Mouse (Mus musculus): Measurements from ENCODE around the gene Agxt. TPM values are rescaled to one million over a fixed set of nuclear protein-coding genes. Genes with fewer than 3 reads are reported as not detected.

The Agxt gene
- polyA plus RNA-seq (2015; fragmentation: Nextera tagmentation; extraction: Ambion mirVana): 0.59 and 0.62 TPM in 2 replicates

- ATAC-seq: no peak
- Histone ChIP-seq H3K4me2 (replicated peaks) (no peak within 1 kb of the TSS), H3K27ac (no peak within 1 kb of the TSS), H3K36me3 (no peaks in the 10 kb centered on the region), H3K4me3 (replicated peaks) (no peak within 1 kb of the TSS), H3K4me1 (replicated peaks) (0 out of 2 replicates have a peak, but pooled peaks cover 5% of the 10 kb centered on the region), H3K27me3 (replicated peaks) (no peaks in the 10 kb centered on the region), H3K9me3 (no peaks in the 10 kb centered on the region), H3K9ac (no peak within 1 kb of the TSS)
- 78% methylated on average over 12 of the region's 12 CpGs for WGBS
Measured at GRCm38 (mm10) chr1:93135036-93135526, at the start of gene Agxt. Gene Agxt (plus strand): TSS chr1:93135240.

- Histone ChIP-seq H3K4me2 (replicated peaks) (no peak overlapping the region), H3K9ac (no peak overlapping the region), H3K27ac (no peak overlapping the region), H3K36me3 (no peaks in the 10 kb centered on the region), H3K9me3 (no peaks in the 10 kb centered on the region), H3K27me3 (replicated peaks) (no peaks in the 10 kb centered on the region), H3K4me3 (replicated peaks) (no peak overlapping the region), H3K4me1 (replicated peaks) (no peaks in the 10 kb centered on the region)
- WGBS: 96% methylated on average over 3 of the region's 3 CpGs
- no peak for ATAC-seq
Measured at GRCm38 (mm10) chr1:93092582-93092981, 42.5 kb upstream of the Agxt start.

DNA sequence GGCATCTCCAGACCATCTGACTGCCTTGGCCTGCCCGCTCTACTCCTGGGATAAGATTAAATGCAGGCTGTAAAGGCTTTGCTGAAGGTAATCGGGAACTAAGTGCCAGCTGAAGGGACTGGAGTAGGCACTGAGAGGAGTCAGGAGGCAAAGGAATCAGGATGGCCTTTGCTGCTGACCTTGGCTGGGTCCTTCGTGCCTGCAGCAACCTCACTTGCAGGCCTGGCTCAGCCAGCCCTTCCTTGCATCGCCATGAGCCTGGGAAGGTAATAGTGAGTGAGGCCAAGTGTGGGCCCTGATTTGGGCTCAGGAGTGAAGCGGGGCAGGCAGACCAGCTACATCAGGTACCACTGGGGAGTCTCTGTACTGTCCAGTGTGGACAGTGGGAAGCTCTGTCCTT is 36.1 kb upstream of the Agxt start:
- H3K27ac ChIP-seq: no peak overlapping the region
- 86% methylated on average over 5 of the region's 5 CpGs for WGBS
- H3K4me2 ChIP-seq (replicated peaks): no peak overlapping the region
- no peak for ATAC-seq
- no peak overlapping the region for H3K4me3 ChIP-seq (replicated peaks)
- no peaks in the 10 kb centered on the region for H3K36me3 ChIP-seq
- no peak overlapping the region for H3K9ac ChIP-seq
- peaks cover 41% of the 10 kb centered on the region for H3K27me3 ChIP-seq (replicated peaks)
- no peaks in the 10 kb centered on the region for H3K9me3 ChIP-seq
- H3K4me1 ChIP-seq (replicated peaks): peaks cover 16% of the 10 kb centered on the region

- Histone ChIP-seq H3K27me3 (replicated peaks) (peaks cover 41% of the 10 kb centered on the region), H3K27ac (no peak overlapping the region), H3K36me3 (no peaks in the 10 kb centered on the region), H3K4me1 (replicated peaks) (peaks cover 16% of the 10 kb centered on the region), H3K4me2 (replicated peaks) (peak overlapping the region; percentile 86), H3K9ac (peak overlapping the region; percentile 23), H3K9me3 (no peaks in the 10 kb centered on the region), H3K4me3 (replicated peaks) (peak overlapping the region; percentile 46)
- WGBS: 4% methylated on average over 18 of the region's 18 CpGs
- ATAC-seq: 0 out of 2 replicates have a peak, but pooled peaks have one; percentile 16
Measured at GRCm38 (mm10) chr1:93100243-93100575, 34.8 kb upstream of the Agxt start.

- Histone ChIP-seq H3K9ac (peak overlapping the region; percentile 24), H3K27me3 (replicated peaks) (peaks cover 41% of the 10 kb centered on the region), H3K36me3 (no peaks in the 10 kb centered on the region), H3K27ac (no peak overlapping the region), H3K4me2 (replicated peaks) (peak overlapping the region; percentile 86), H3K4me3 (replicated peaks) (peak overlapping the region; percentile 46), H3K4me1 (replicated peaks) (peaks cover 16% of the 10 kb centered on the region), H3K9me3 (no peaks in the 10 kb centered on the region)
- ATAC-seq: peak; percentile 61
- WGBS: 2% methylated on average over 49 of the region's 49 CpGs
Measured at GRCm38 (mm10) chr1:93100576-93101491, 34.2 kb upstream of the Agxt start.

- Histone ChIP-seq H3K4me2 (replicated peaks) (peak within 1 kb of the TSS; percentile 86), H3K4me3 (replicated peaks) (peak within 1 kb of the TSS; percentile 46), H3K4me1 (replicated peaks) (peaks cover 16% of the 10 kb centered on the region), H3K27me3 (replicated peaks) (peaks cover 41% of the 10 kb centered on the region), H3K27ac (no peak within 1 kb of the TSS), H3K9me3 (no peaks in the 10 kb centered on the region), H3K36me3 (no peaks in the 10 kb centered on the region), H3K9ac (peak within 1 kb of the TSS; percentile 24)
- peak; percentile 72 for ATAC-seq
- under 1% methylated on average over 39 of the region's 39 CpGs for WGBS
Measured at GRCm38 (mm10) chr1:93101571-93102061, 33.4 kb upstream of the Agxt start, which contains the start of gene Kif1a. Gene Kif1a (minus strand): TSS chr1:93101951.

GRCm38 (mm10) chr1:93102700-93103099 is 32.3 kb upstream of the Agxt start:
- H3K4me3 ChIP-seq (replicated peaks): no peak overlapping the region
- H3K4me2 ChIP-seq (replicated peaks): no peak overlapping the region
- no peak overlapping the region for H3K9ac ChIP-seq
- no peak for ATAC-seq
- H3K27ac ChIP-seq: no peak overlapping the region
- WGBS: 67% methylated on average over 7 of the region's 7 CpGs
- H3K27me3 ChIP-seq (replicated peaks): peaks cover 41% of the 10 kb centered on the region
- H3K9me3 ChIP-seq: no peaks in the 10 kb centered on the region
- H3K36me3 ChIP-seq: no peaks in the 10 kb centered on the region
- peaks cover 16% of the 10 kb centered on the region for H3K4me1 ChIP-seq (replicated peaks)

DNA sequence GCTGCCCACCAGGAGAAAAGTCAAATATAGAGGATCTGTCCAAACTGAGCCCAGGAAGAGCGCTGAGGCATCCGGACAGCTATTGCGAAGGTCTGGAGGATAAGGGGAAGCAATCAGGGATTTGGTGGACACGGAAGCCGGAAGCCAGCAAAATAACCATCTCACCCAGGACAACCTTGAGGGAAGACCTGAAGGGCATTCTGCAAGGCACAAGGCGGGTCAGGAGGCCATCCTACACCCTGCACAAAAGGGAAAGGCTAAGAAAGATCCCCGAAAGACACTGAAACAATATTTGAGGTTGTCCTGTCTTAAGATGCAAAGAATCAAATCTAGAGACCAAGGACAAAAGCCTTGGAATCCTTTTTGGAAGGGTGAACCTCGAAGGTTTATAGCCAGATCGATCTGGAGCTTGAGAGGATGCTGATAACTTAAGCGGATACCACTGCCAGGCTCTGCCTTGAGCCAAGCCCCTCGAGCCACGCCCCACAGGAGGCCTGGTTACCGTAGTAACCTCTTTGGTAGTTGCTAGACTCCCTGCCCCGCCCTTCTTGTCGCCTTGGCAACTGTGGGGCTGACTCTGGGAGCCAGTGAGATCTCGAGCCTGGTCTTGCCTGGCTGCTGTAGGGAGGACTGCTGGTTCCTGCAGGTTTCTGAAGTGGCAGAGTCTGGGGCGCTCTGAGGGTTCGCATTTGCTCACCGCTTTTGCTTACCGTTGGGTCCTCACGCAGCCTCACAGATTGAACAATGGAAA is 20.2 kb upstream of the Agxt start:
- H3K9ac ChIP-seq: no peak overlapping the region
- no peaks in the 10 kb centered on the region for H3K27me3 ChIP-seq (replicated peaks)
- H3K4me1 ChIP-seq (replicated peaks): 0 out of 2 replicates have a peak, but pooled peaks cover 7% of the 10 kb centered on the region
- no peaks in the 10 kb centered on the region for H3K36me3 ChIP-seq
- 26% methylated on average over 21 of the region's 21 CpGs for WGBS
- H3K4me3 ChIP-seq (replicated peaks): peak overlapping the region; percentile 22
- peak; percentile 100 for ATAC-seq
- no peaks in the 10 kb centered on the region for H3K9me3 ChIP-seq
- H3K27ac ChIP-seq: no peak overlapping the region
- peak overlapping the region; percentile 54 for H3K4me2 ChIP-seq (replicated peaks)

DNA sequence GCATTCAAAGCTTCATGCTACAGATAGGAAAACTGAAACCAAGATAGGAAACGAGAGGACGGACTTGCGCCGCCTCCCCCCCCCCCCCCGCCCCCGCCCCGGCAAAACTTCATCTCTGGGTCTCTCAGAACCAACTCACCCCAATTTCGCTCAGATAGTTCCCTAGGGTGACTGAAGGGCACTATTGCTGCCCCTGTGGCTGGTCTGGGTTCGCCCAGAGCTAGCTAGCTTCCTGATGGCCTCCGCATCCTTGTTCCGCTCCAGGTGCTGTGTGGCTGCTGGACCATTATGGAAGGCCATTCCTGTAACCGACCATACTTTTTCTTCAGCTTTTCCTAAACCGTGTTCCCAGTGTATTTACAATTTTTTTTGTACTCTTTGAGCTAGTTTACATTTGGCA is 19.6 kb upstream of the Agxt start:
- Histone ChIP-seq H3K4me2 (replicated peaks) (peak overlapping the region; percentile 54), H3K27ac (no peak overlapping the region), H3K9ac (no peak overlapping the region), H3K4me3 (replicated peaks) (peak overlapping the region; percentile 22), H3K9me3 (no peaks in the 10 kb centered on the region), H3K4me1 (replicated peaks) (0 out of 2 replicates have a peak, but pooled peaks cover 7% of the 10 kb centered on the region), H3K36me3 (no peaks in the 10 kb centered on the region), H3K27me3 (replicated peaks) (no peaks in the 10 kb centered on the region)
- WGBS: 26% methylated on average over 13 of the region's 13 CpGs
- ATAC-seq: peak; percentile 73

- no peak for ATAC-seq
- WGBS: 42% methylated on average over 4 of the region's 4 CpGs
- Histone ChIP-seq H3K9ac (no peak overlapping the region), H3K4me3 (replicated peaks) (no peak overlapping the region), H3K4me2 (replicated peaks) (no peak overlapping the region), H3K36me3 (no peaks in the 10 kb centered on the region), H3K4me1 (replicated peaks) (0 out of 2 replicates have a peak, but pooled peaks cover 7% of the 10 kb centered on the region), H3K9me3 (no peaks in the 10 kb centered on the region), H3K27ac (no peak overlapping the region), H3K27me3 (replicated peaks) (no peaks in the 10 kb centered on the region)
Measured at GRCm38 (mm10) chr1:93118816-93119215, 16.2 kb upstream of the Agxt start.

GRCm38 (mm10) chr1:93123179-93123854 is 11.7 kb upstream of the Agxt start:
- H3K27me3 ChIP-seq (replicated peaks): no peaks in the 10 kb centered on the region
- H3K27ac ChIP-seq: no peak overlapping the region
- H3K36me3 ChIP-seq: no peaks in the 10 kb centered on the region
- 65% methylated on average over 11 of the region's 11 CpGs for WGBS
- H3K4me1 ChIP-seq (replicated peaks): no peaks in the 10 kb centered on the region
- H3K4me3 ChIP-seq (replicated peaks): no peak overlapping the region
- H3K9me3 ChIP-seq: no peaks in the 10 kb centered on the region
- H3K9ac ChIP-seq: no peak overlapping the region
- H3K4me2 ChIP-seq (replicated peaks): no peak overlapping the region
- ATAC-seq: no peak
